Mouse (Mus musculus): Measurements from ENCODE around the gene Dnajc17. TPM values are rescaled to one million over a fixed set of nuclear protein-coding genes. Genes with fewer than 3 reads are reported as not detected.

Gene Dnajc17
- polyA plus RNA-seq, 1 experiment from 2014 or later = 26.2 TPM

Other genes with a start within 250 kb of the Dnajc17 start
- 22.6 and 26.4 TPM in 2 replicates for gene Ccdc32, start 179.4 kb downstream of the Dnajc17 start, polyA plus RNA-seq (2014; fragmentation: Nextera tagmentation; extraction: Ambion mirVana)
- 4.7 and 6.2 TPM in 2 replicates for gene Rpusd2, start 174.0 kb downstream of the Dnajc17 start, polyA plus RNA-seq (2014; fragmentation: Nextera tagmentation; extraction: Ambion mirVana)
- gene Knl1, start 161.7 kb downstream of the Dnajc17 start, polyA plus RNA-seq (2014; fragmentation: Nextera tagmentation; extraction: Ambion mirVana) = 40.8 and 43.2 TPM in 2 replicates
- gene Rad51, start 96.0 kb downstream of the Dnajc17 start, polyA plus RNA-seq (2014; fragmentation: Nextera tagmentation; extraction: Ambion mirVana) = 79.2 and 82.1 TPM in 2 replicates
- gene Rmdn3, start 51.8 kb downstream of the Dnajc17 start, polyA plus RNA-seq (2014; fragmentation: Nextera tagmentation; extraction: Ambion mirVana) = 43.1 and 44.2 TPM in 2 replicates
- gene Gchfr, start 41.0 kb downstream of the Dnajc17 start, polyA plus RNA-seq (2014; fragmentation: Nextera tagmentation; extraction: Ambion mirVana) = 2.9 and 6.4 TPM in 2 replicates
- 0.31 and 0.41 TPM in 2 replicates for gene Gm14137, start 34.3 kb downstream of the Dnajc17 start, polyA plus RNA-seq (2014; fragmentation: Nextera tagmentation; extraction: Ambion mirVana)
- 44.3 and 46.1 TPM in 2 replicates for gene Zfyve19, start 178 bp downstream of the Dnajc17 start, polyA plus RNA-seq (2014; fragmentation: Nextera tagmentation; extraction: Ambion mirVana)
- not detected in 2 replicates for gene Ppp1r14d, start 21.1 kb upstream of the Dnajc17 start, polyA plus RNA-seq (2014; fragmentation: Nextera tagmentation; extraction: Ambion mirVana)
- gene Spint1, start 28.6 kb upstream of the Dnajc17 start, polyA plus RNA-seq (2014; fragmentation: Nextera tagmentation; extraction: Ambion mirVana) = 8.9 and 9.8 TPM in 2 replicates
- gene Rhov, start 62.5 kb upstream of the Dnajc17 start, polyA plus RNA-seq (2014; fragmentation: Nextera tagmentation; extraction: Ambion mirVana) = 2.2 and 2.3 TPM in 2 replicates
- 9.2 and 9.6 TPM in 2 replicates for gene Vps18, start 79.9 kb upstream of the Dnajc17 start, polyA plus RNA-seq (2014; fragmentation: Nextera tagmentation; extraction: Ambion mirVana)
- gene Dll4, start 117.0 kb upstream of the Dnajc17 start, polyA plus RNA-seq (2014; fragmentation: Nextera tagmentation; extraction: Ambion mirVana) = 2.9 and 3.2 TPM in 2 replicates
- gene Chac1, start 142.4 kb upstream of the Dnajc17 start, polyA plus RNA-seq (2014; fragmentation: Nextera tagmentation; extraction: Ambion mirVana) = 0.34 and 0.46 TPM in 2 replicates

Data from embryonic facial prominence, embryonic 11.5 days (tissue).